Comparison of ENCODE assay signal across 7 mouse cellular contexts in the genomic region with DNA sequence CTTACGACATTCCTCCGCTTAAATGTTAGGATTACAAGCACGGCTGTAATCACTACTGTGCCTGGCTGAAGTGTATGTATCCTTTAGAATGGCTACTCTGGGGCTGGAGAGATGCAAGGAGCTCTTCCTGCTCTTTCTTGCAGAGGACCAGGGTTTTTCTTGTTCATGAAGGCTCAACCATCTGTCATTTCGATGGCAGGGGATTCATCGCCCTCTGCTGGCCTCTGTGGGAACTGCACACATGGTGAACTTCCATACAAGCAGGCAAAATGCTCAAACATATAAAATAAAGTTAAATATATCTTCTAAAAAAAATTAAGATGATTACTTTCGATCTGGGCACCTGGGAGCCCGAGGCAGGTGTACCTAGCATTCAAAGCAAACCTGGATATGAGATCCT. TPM values are rescaled to one million over a fixed set of nuclear protein-coding genes. Genes with fewer than 3 reads are reported as not detected.
A peak's percentile ranks its signal among the peaks of the same experiment; 100 is the strongest.
DNase-seq lines count a peak whose midpoint lies in the region; ATAC-seq and TF ChIP-seq lines count a peak whose summit lies in the region.

No protein-coding gene starts in this region.

- peak; percentile 87 for TF ChIP-seq CTCF in lung, postnatal 0 days (IDR thresholded peaks at IDR 0.05)

- peak overlapping the region; percentile 65 for H3K27ac ChIP-seq in forebrain, embryonic 13.5 days
- no peak overlapping the region for H3K27ac ChIP-seq in lung, postnatal 0 days (ENCODE audit: low read length)

- H3K4me2 ChIP-seq in forebrain, embryonic 13.5 days: no peak overlapping the region
- no peak overlapping the region for H3K4me2 ChIP-seq in lung, postnatal 0 days (replicated peaks; ENCODE audit: low read depth, low read length)

- no peaks in the 10 kb centered on the region for H3K9me3 ChIP-seq in forebrain, embryonic 13.5 days (replicated peaks)
- H3K9me3 ChIP-seq in lung, postnatal 0 days (ENCODE audit: low read length): no peaks in the 10 kb centered on the region

- ATAC-seq in forebrain, embryonic 13.5 days: no peak
- ATAC-seq in lung, postnatal 0 days: no peak

- H3K4me3 ChIP-seq in forebrain, embryonic 13.5 days: no peak overlapping the region
- H3K4me3 ChIP-seq in lung, postnatal 0 days (ENCODE audit: low read depth, low read length): no peak overlapping the region

- 56% methylated on average over 7 of the region's 7 CpGs for WGBS in forebrain, embryonic 13.5 days
- 50% methylated on average over 7 of the region's 7 CpGs for WGBS in lung, postnatal 0 days

- TF ChIP-seq EP300 in lung, postnatal 0 days (IDR thresholded peaks at IDR 0.05): no peak

- peak; percentile 59 for DNase-seq in A20 (ENCODE audit: low read depth, low spot score)
- peak; percentile 54 for DNase-seq in CD4-positive helper T cell, adult 2 months (ENCODE audit: low read depth, low spot score)
- DNase-seq in c-Kit-negative CD71-positive TER-119-positive erythroid progenitor cells, embryonic 14.5 days (ENCODE audit: low read depth, low spot score): peak; percentile 50
- peak; percentile 82 to 84 for DNase-seq in kidney, postnatal 4 days
- DNase-seq in lung, postnatal 0 days (ENCODE audit: low spot score): peak; percentile 62
- peak; percentile 65 to 72 for DNase-seq in right cerebral cortex, postnatal 36 days (ENCODE audit: low spot score in 2 of 2)

- H3K4me1 ChIP-seq in forebrain, embryonic 13.5 days: no peaks in the 10 kb centered on the region
- H3K4me1 ChIP-seq in lung, postnatal 0 days (ENCODE audit: insufficient read depth, low read depth, low read length): no peaks in the 10 kb centered on the region

- H3K36me3 ChIP-seq in forebrain, embryonic 13.5 days (ENCODE audit: poor library complexity, severe bottlenecking): peaks cover 95% of the 10 kb centered on the region
- H3K36me3 ChIP-seq in lung, postnatal 0 days (ENCODE audit: insufficient read depth, low read length): no peaks in the 10 kb centered on the region

- H3K9ac ChIP-seq in forebrain, embryonic 13.5 days: no peak overlapping the region; the same call in 1 of the 2 replicates
- H3K9ac ChIP-seq in lung, postnatal 0 days (replicated peaks; ENCODE audit: low read depth): no peak overlapping the region

- no peaks in the 10 kb centered on the region for H3K27me3 ChIP-seq in forebrain, embryonic 13.5 days
- no peaks in the 10 kb centered on the region for H3K27me3 ChIP-seq in lung, postnatal 0 days (replicated peaks; ENCODE audit: insufficient read depth, low read length)

RNA-seq across cellular contexts. Expression of a gene that starts 30.2 kb away (rescaled TPM):
- polyA plus RNA-seq in forebrain, embryonic 13.5 days (2015; fragmentation: Nextera tagmentation; extraction: Ambion mirVana): 95.0 and 107 TPM in 2 replicates
- polyA plus RNA-seq in lung, postnatal 0 days (2015; fragmentation: Nextera tagmentation; extraction: Ambion mirVana): 0.57 and 0.73 TPM in 2 replicates

RNA-seq across cellular contexts. Expression of a gene that starts 36.2 kb away (rescaled TPM):
- 12.8 and 14.7 TPM in 2 replicates for polyA plus RNA-seq in forebrain, embryonic 13.5 days (2015; fragmentation: Nextera tagmentation; extraction: Ambion mirVana)
- 1.9 and 2.9 TPM in 2 replicates for polyA plus RNA-seq in lung, postnatal 0 days (2015; fragmentation: Nextera tagmentation; extraction: Ambion mirVana)

RNA-seq across cellular contexts. Expression of a gene that starts 36.5 kb away (rescaled TPM):
- polyA plus RNA-seq in forebrain, embryonic 13.5 days (2015; fragmentation: Nextera tagmentation; extraction: Ambion mirVana): 33.5 and 38.1 TPM in 2 replicates
- polyA plus RNA-seq in lung, postnatal 0 days (2015; fragmentation: Nextera tagmentation; extraction: Ambion mirVana): 19.8 and 20.1 TPM in 2 replicates

Comparison
In these comparisons a context has a peak if more than half of its experiments do, and no peak if none do; other contexts are left out.
1. RNA of a gene that starts 30.2 kb away (polyA plus RNA-seq): 95.0 to 107 TPM in forebrain, embryonic 13.5 days; 0.57 to 0.73 TPM in lung, postnatal 0 days; every median in the first group is over 10 times any median in the second.
2. Peak in every context shown above with its lines, with median percentiles within 50 percentile points of each other: DNase-seq.